In genomic region chr17:56515690-56516410, GRCm38 (mm10) we compare ENCODE assay signal across 9 mouse cellular contexts. TPM values are rescaled to one million over a fixed set of nuclear protein-coding genes. Genes with fewer than 3 reads are reported as not detected.
A peak's percentile ranks its signal among the peaks of the same experiment; 100 is the strongest.
DNase-seq lines count a peak whose midpoint lies in the region; ATAC-seq and TF ChIP-seq lines count a peak whose summit lies in the region.
"Had no signal": no experiment of that assay in that cellular context is flagged by ENCODE, and none has a peak within 500 bp of the region (broad histone marks: within the 10 kb centered on the region; RNA-seq: fewer than 3 reads in every experiment).

No protein-coding gene starts in this region.

- peak overlapping the region; percentile 7; the same call in 1 of the 2 replicates for H3K4me2 ChIP-seq in intestine, embryonic 14.5 days (ENCODE audit: low read length)
- H3K4me2 ChIP-seq in neural tube, embryonic 15.5 days: peak overlapping the region; percentile 13

- 14% methylated on average over 13 of the region's 13 CpGs for WGBS in intestine, embryonic 14.5 days
- 9% methylated on average over 13 of the region's 13 CpGs for WGBS in neural tube, embryonic 15.5 days

- peaks cover 6% of the 10 kb centered on the region; the same call in 1 of the 2 replicates for H3K4me1 ChIP-seq in intestine, embryonic 14.5 days (replicated peaks; ENCODE audit: control insufficient read depth, insufficient read depth, low read length)
- peaks cover 25% of the 10 kb centered on the region for H3K4me1 ChIP-seq in neural tube, embryonic 15.5 days

- H3K9ac ChIP-seq in intestine, embryonic 14.5 days (ENCODE audit: low read length): no peak overlapping the region
- no peak overlapping the region for H3K9ac ChIP-seq in neural tube, embryonic 15.5 days (replicated peaks)
- H3K9ac ChIP-seq: liver, embryonic 14.5 days had no signal

- no peaks in the 10 kb centered on the region for H3K9me3 ChIP-seq in intestine, embryonic 14.5 days (ENCODE audit: control insufficient read depth, low read length)
- H3K9me3 ChIP-seq in neural tube, embryonic 15.5 days (replicated peaks): no peaks in the 10 kb centered on the region

- ATAC-seq in intestine, embryonic 14.5 days (replicated peaks; ENCODE audit: low FRiP score, low TSS enrichment, low read depth): peak; percentile 56
- peak; percentile 62 for ATAC-seq in neural tube, embryonic 15.5 days (ENCODE audit: low FRiP score)
- ATAC-seq in granulocyte monocyte progenitor cell, adult 5-6 weeks (replicated peaks; ENCODE audit: poor library complexity, severe bottlenecking): no peak

- DNase-seq in layer of hippocampus, adult 2 months (ENCODE audit: low spot score in 2 of 2): peak in 1 of 2 experiments; percentile 19
- DNase-seq in layer of hippocampus, adult 8-10 months (ENCODE audit: low spot score in 2 of 2): no peak
- DNase-seq in brain, embryonic 18.5 days (ENCODE audit: low read depth, low spot score): peak; percentile 45
- peak; percentile 53 for DNase-seq in intestine, embryonic 14.5 days (ENCODE audit: low spot score)
- no peak for DNase-seq in frontal cortex, postnatal 36 days (ENCODE audit: low spot score in 2 of 2)
- DNase-seq in right cerebral cortex, adult 2 months (ENCODE audit: low spot score in 2 of 2): no peak

- H3K4me3 ChIP-seq in layer of hippocampus, adult 2 months: no peak overlapping the region
- no peak overlapping the region for H3K4me3 ChIP-seq in intestine, embryonic 14.5 days (ENCODE audit: low read depth, low read length)
- H3K4me3 ChIP-seq in neural tube, embryonic 15.5 days (replicated peaks): no peak overlapping the region

- peaks cover 38% of the 10 kb centered on the region for H3K27me3 ChIP-seq in intestine, embryonic 14.5 days (replicated peaks; ENCODE audit: control insufficient read depth, insufficient read depth, low read length)
- peaks cover 23% of the 10 kb centered on the region for H3K27me3 ChIP-seq in neural tube, embryonic 15.5 days (replicated peaks)

- no peaks in the 10 kb centered on the region for H3K36me3 ChIP-seq in intestine, embryonic 14.5 days (ENCODE audit: control insufficient read depth, insufficient read depth, low read length)
- no peaks in the 10 kb centered on the region for H3K36me3 ChIP-seq in neural tube, embryonic 15.5 days

- peak overlapping the region; percentile 48; the same call in 1 of the 2 replicates for H3K27ac ChIP-seq in layer of hippocampus, adult 2 months
- no peak overlapping the region for H3K27ac ChIP-seq in intestine, embryonic 14.5 days (ENCODE audit: low read depth)
- peak overlapping the region; percentile 46 for H3K27ac ChIP-seq in neural tube, embryonic 15.5 days (replicated peaks)
- H3K27ac ChIP-seq: liver, embryonic 14.5 days had no signal

- no peak for TF ChIP-seq CTCF in layer of hippocampus, adult 2 months (conservative IDR thresholded peaks at IDR 0.05)

RNA-seq across cellular contexts. Expression of gene Znrf4, which starts 3.6 kb away (rescaled TPM):
- not detected for total RNA-seq in layer of hippocampus, adult 2 months (2021)
- not detected for total RNA-seq in layer of hippocampus, adult 8-10 months (2022)
- polyA plus RNA-seq in intestine, embryonic 14.5 days (2014; fragmentation: Nextera tagmentation; extraction: Ambion mirVana): not detected in 2 replicates
- polyA plus RNA-seq in neural tube, embryonic 15.5 days (2015; fragmentation: Nextera tagmentation; extraction: Ambion mirVana): not detected in 2 replicates
- total RNA-seq in granulocyte monocyte progenitor cell, adult 5-6 weeks (2014; fragmentation: Nextera tagmentation): not detected in 2 replicates
- total RNA-seq in granulocyte monocyte progenitor cell, adult 5-6 weeks (2017): not detected in 2 replicates
- polyA plus RNA-seq: liver, embryonic 14.5 days had no signal

RNA-seq across cellular contexts. Expression of gene Gm20219, which starts 38.3 kb away (rescaled TPM):
- 1 to 10 TPM; 3.5 to 5.1 TPM for total RNA-seq in layer of hippocampus, adult 2 months (2021)
- 1 to 10 TPM in 3 of 4 experiments, under 1 TPM in 1; 0.71 to 5.3 (median 3.7) TPM for total RNA-seq in layer of hippocampus, adult 8-10 months (2022)
- 2.2 and 2.8 TPM in 2 replicates for polyA plus RNA-seq in intestine, embryonic 14.5 days (2014; fragmentation: Nextera tagmentation; extraction: Ambion mirVana)
- polyA plus RNA-seq in neural tube, embryonic 15.5 days (2015; fragmentation: Nextera tagmentation; extraction: Ambion mirVana): 0.95 and 1.4 TPM in 2 replicates
- 0.84 and 1.1 TPM in 2 replicates for total RNA-seq in granulocyte monocyte progenitor cell, adult 5-6 weeks (2014; fragmentation: Nextera tagmentation)
- total RNA-seq in granulocyte monocyte progenitor cell, adult 5-6 weeks (2017): 0.41 TPM in 1 of 2 replicates, not detected in the other

RNA-seq across cellular contexts. Expression of gene Ptprs, which starts 39.6 kb away (rescaled TPM):
- 100 to 1,000 TPM; 666 to 670 TPM for total RNA-seq in layer of hippocampus, adult 2 months (2021)
- 100 to 1,000 TPM; 605 to 694 (median 657) TPM for total RNA-seq in layer of hippocampus, adult 8-10 months (2022)
- polyA plus RNA-seq in intestine, embryonic 14.5 days (2014; fragmentation: Nextera tagmentation; extraction: Ambion mirVana): 94.4 and 99.6 TPM in 2 replicates
- polyA plus RNA-seq in neural tube, embryonic 15.5 days (2015; fragmentation: Nextera tagmentation; extraction: Ambion mirVana): 206 and 247 TPM in 2 replicates
- total RNA-seq in granulocyte monocyte progenitor cell, adult 5-6 weeks (2014; fragmentation: Nextera tagmentation): 62.2 and 73.5 TPM in 2 replicates
- 45.1 and 59.2 TPM in 2 replicates for total RNA-seq in granulocyte monocyte progenitor cell, adult 5-6 weeks (2017)

Comparison
In these comparisons a context has a peak if more than half of its experiments do, and no peak if none do; other contexts are left out.
1. DNase-seq: peak in brain, embryonic 18.5 days (single experiment) and intestine, embryonic 14.5 days (single experiment); none in layer of hippocampus, adult 8-10 months (0 of 2), frontal cortex, postnatal 36 days (0 of 2) and right cerebral cortex, adult 2 months (0 of 2).
2. RNA of gene Ptprs, which starts 39.6 kb away (total RNA-seq): 666 to 670 TPM in layer of hippocampus, adult 2 months and 605 to 694 TPM in layer of hippocampus, adult 8-10 months; 45.1 to 73.5 TPM in granulocyte monocyte progenitor cell, adult 5-6 weeks; every median in the first group is over 4 times any median in the second.